Mouse (Mus musculus): Measurements from ENCODE around the gene Hecw2. TPM values are rescaled to one million over a fixed set of nuclear protein-coding genes. Genes with fewer than 3 reads are reported as not detected.

Gene Hecw2
- polyA plus RNA-seq, 1 experiment from 2014 or later, result 2.9 TPM

Small RNA genes within 50 kb of the gene (microRNA-seq; reads per million reads assigned to microRNA genes)
- not detected for gene Mir7681 (ENCODE audit: insufficient number of aligned reads)

Other genes with a start within 250 kb of the Hecw2 start
- gene Ccdc150, start 55.5 kb upstream of the Hecw2 start, polyA plus RNA-seq (2014; fragmentation: Nextera tagmentation; extraction: Ambion mirVana), result 0.65 and 1.1 TPM in 2 replicates
- 35.9 and 37.5 TPM in 2 replicates for gene Gtf3c3, start 243.8 kb upstream of the Hecw2 start, polyA plus RNA-seq (2014; fragmentation: Nextera tagmentation; extraction: Ambion mirVana)

Data from forebrain, embryonic 11.5 days (tissue).